Mouse (Mus musculus): Measurements from ENCODE around the gene Cd72. TPM values are rescaled to one million over a fixed set of nuclear protein-coding genes. Genes with fewer than 3 reads are reported as not detected.

Cd72 gene
- total and polyA plus RNA-seq, 3 experiments, result 24.0 to 61.4 (median 55.9) TPM

DNA sequence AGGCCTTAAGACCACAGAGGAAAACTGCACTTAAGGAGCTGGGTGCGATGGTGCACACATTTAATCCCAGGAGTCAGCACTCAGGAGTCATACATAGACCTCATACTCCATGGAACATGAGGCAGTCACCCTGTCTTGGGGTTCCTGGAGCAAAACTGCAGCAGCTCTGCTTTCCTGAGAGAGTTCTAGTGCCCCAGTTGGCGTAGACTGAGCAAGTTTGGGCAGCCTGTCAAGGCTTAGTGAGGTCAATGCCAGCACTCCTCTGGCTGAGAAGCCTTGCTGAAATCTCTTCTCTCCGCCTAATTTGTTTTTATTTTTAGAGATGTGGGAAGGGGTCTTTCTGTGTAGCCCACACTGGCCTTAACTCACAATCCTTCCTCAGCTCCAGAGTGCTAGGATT is 5.9 kb downstream of the Cd72 start:
- no peak for TF ChIP-seq PAX5 (IDR thresholded peaks at IDR 0.05; ENCODE audit: low read length)
- no peak for TF ChIP-seq RCOR1 (conservative IDR thresholded peaks at IDR 0.05; ENCODE audit: low read depth, low read length)
- no peak for TF ChIP-seq MYC (IDR thresholded peaks at IDR 0.05; ENCODE audit: low read depth, low read length)
- no peak for TF ChIP-seq MXI1 (IDR thresholded peaks at IDR 0.05; ENCODE audit: low read depth, low read length)
- TF ChIP-seq KAT2A (IDR thresholded peaks at IDR 0.05; ENCODE audit: insufficient replicate concordance, low read length), result no peak
- no peak for TF ChIP-seq ZMIZ1 (IDR thresholded peaks at IDR 0.05; ENCODE audit: low read depth, low read length)
- TF ChIP-seq SMC3 (IDR thresholded peaks at IDR 0.05; ENCODE audit: low read depth, low read length), result no peak
- no peak for TF ChIP-seq SIN3A (IDR thresholded peaks at IDR 0.05; ENCODE audit: low read length)
- no peak for TF ChIP-seq TCF12 (IDR thresholded peaks at IDR 0.05; ENCODE audit: low read depth, low read length)
- TF ChIP-seq ZC3H11A (IDR thresholded peaks at IDR 0.05; ENCODE audit: low read depth, low read length), result no peak
- no peak for TF ChIP-seq USF1 (IDR thresholded peaks at IDR 0.05; ENCODE audit: low read depth, low read length)
- no peak for TF ChIP-seq E2F4 (IDR thresholded peaks at IDR 0.05; ENCODE audit: insufficient replicate concordance, low read depth, low read length)
- TF ChIP-seq BHLHE40 (IDR thresholded peaks at IDR 0.05; ENCODE audit: low read depth, low read length), result no peak
- TF ChIP-seq HCFC1 (IDR thresholded peaks at IDR 0.05; ENCODE audit: low read depth, low read length), result no peak
- TF ChIP-seq UBTF (IDR thresholded peaks at IDR 0.05; ENCODE audit: low read depth, low read length), result no peak
- TF ChIP-seq JUN (IDR thresholded peaks at IDR 0.05; ENCODE audit: insufficient read depth, low read depth, low read length), result no peak
- TF ChIP-seq ETS1 (conservative IDR thresholded peaks at IDR 0.05; ENCODE audit: low read depth, low read length), result no peak
- H3K4me2 ChIP-seq (ENCODE audit: insufficient read depth, low read depth, poor library complexity, severe bottlenecking), result no peak overlapping the region
- H3K27me3 ChIP-seq (replicated peaks), result peaks cover 2% of the 10 kb centered on the region
- dilution Hi-C loops (cut with MboI; ENCODE audit: extremely low pct_ligation_motif_present, extremely low pct_unique_long_range_greater_than_20kb, low sequenced_read_pairs) (no loop called here), in situ Hi-C loops (cut with MboI; ENCODE audit: low pct_ligation_motif_present, low pct_unique_long_range_greater_than_20kb, low sequenced_read_pairs) (no loop called here)
- peaks cover 10 to 80% of the 10 kb centered on the region in 2 experiments for H3K36me3 ChIP-seq (replicated peaks in 1 of 2; ENCODE audit: control insufficient read depth in 1 of 2, insufficient read depth in 1 of 2, low read length in 1 of 2)
- DNase-seq (ENCODE audit: extremely low read depth), result no peak
- peaks cover 10 to 27% of the 10 kb centered on the region in 2 experiments for H3K4me1 ChIP-seq (ENCODE audit: control insufficient read depth in 1 of 2, insufficient read depth in 2 of 2)
- H3K27ac ChIP-seq (ENCODE audit: insufficient read depth, low read depth), result no peak overlapping the region
- no peaks in the 10 kb centered on the region for H3K79me2 ChIP-seq (replicated peaks; ENCODE audit: control insufficient read depth, extremely low read depth, insufficient read depth, poor library complexity, severe bottlenecking)
- peaks cover 9% of the 10 kb centered on the region for H3K9me3 ChIP-seq (replicated peaks; ENCODE audit: low read length)
- no peak overlapping the region for H3K4me3 ChIP-seq (replicated peaks in 1 of 3; ENCODE audit: low read depth in 2 of 3, low read length in 2 of 3, poor library complexity in 1 of 3)
- no peak overlapping the region for H3K9ac ChIP-seq (ENCODE audit: insufficient read depth, low read depth)

DNA sequence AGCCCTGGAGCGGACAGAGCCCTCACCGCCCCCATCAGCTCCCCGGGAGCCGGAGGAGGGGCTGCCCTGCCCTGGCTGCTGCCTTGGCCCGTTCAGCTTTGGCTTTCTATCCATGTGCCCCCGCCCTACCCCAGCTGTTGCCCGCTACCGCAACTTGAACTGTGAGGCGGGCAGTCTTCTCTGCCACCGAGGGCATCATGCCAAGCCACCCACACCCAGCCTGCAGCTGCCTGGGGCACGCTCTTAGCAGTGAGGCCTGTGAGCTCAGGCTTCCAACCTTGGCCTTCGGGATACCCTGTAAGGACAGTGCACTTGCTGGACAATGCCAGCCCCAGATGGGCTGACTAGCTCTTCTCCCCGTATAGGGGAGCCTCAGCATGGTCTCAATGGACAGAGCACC is 7.2 kb downstream of the Cd72 start:
- H3K27ac ChIP-seq (ENCODE audit: insufficient read depth, low read depth), result no peak overlapping the region
- H3K9me3 ChIP-seq (replicated peaks; ENCODE audit: low read length), result peaks cover 9% of the 10 kb centered on the region
- H3K9ac ChIP-seq (ENCODE audit: insufficient read depth, low read depth), result no peak overlapping the region
- peaks cover 4 to 16% of the 10 kb centered on the region in 2 experiments; a peak in 3 of 4 replicates for H3K4me1 ChIP-seq (ENCODE audit: control insufficient read depth in 1 of 2, insufficient read depth in 2 of 2)
- peaks cover 10 to 74% of the 10 kb centered on the region in 2 experiments for H3K36me3 ChIP-seq (replicated peaks in 1 of 2; ENCODE audit: control insufficient read depth in 1 of 2, insufficient read depth in 1 of 2, low read length in 1 of 2)
- H3K4me2 ChIP-seq (ENCODE audit: insufficient read depth, low read depth, poor library complexity, severe bottlenecking), result no peak overlapping the region
- H3K27me3 ChIP-seq (replicated peaks), result peaks cover 3% of the 10 kb centered on the region
- dilution Hi-C loops (cut with MboI; ENCODE audit: extremely low pct_ligation_motif_present, extremely low pct_unique_long_range_greater_than_20kb, low sequenced_read_pairs), result no loop called here
- TF ChIP-seq JUN (IDR thresholded peaks at IDR 0.05; ENCODE audit: insufficient read depth, low read depth, low read length) (no peak), EP300 (IDR thresholded peaks at IDR 0.05; ENCODE audit: low read length) (no peak), PAX5 (IDR thresholded peaks at IDR 0.05; ENCODE audit: low read length) (no peak), CTCF (conservative IDR thresholded peaks at IDR 0.05 in 1 of 2, IDR thresholded peaks at IDR 0.05 in 1 of 2; ENCODE audit: low read depth in 2 of 2, low read length in 2 of 2) (no peak), SMC3 (IDR thresholded peaks at IDR 0.05; ENCODE audit: low read depth, low read length) (no peak), MAFK (IDR thresholded peaks at IDR 0.05; ENCODE audit: insufficient replicate concordance, low read length) (no peak), MAX (IDR thresholded peaks at IDR 0.05; ENCODE audit: low read length) (no peak), NRF1 (IDR thresholded peaks at IDR 0.05; ENCODE audit: low read depth, low read length) (no peak), MEF2A (IDR thresholded peaks at IDR 0.05; ENCODE audit: borderline replicate concordance, low read depth, low read length) (no peak), NELFE (IDR thresholded peaks at IDR 0.05; ENCODE audit: low read depth, low read length) (no peak), POLR2AphosphoS2 (IDR thresholded peaks at IDR 0.05; ENCODE audit: low read depth, low read length) (no peak), HCFC1 (IDR thresholded peaks at IDR 0.05; ENCODE audit: low read depth, low read length) (no peak), POLR2A (IDR thresholded peaks at IDR 0.05; ENCODE audit: low read depth, low read length) (no peak), TBP (conservative IDR thresholded peaks at IDR 0.05; ENCODE audit: low read depth, low read length) (no peak), RCOR1 (conservative IDR thresholded peaks at IDR 0.05; ENCODE audit: low read depth, low read length) (no peak), GABPA (IDR thresholded peaks at IDR 0.05; ENCODE audit: insufficient replicate concordance, low read depth, low read length) (no peak), UBTF (IDR thresholded peaks at IDR 0.05; ENCODE audit: low read depth, low read length) (no peak), ELF1 (IDR thresholded peaks at IDR 0.05; ENCODE audit: low read depth, low read length) (no peak)
- H3K79me2 ChIP-seq (replicated peaks; ENCODE audit: control insufficient read depth, extremely low read depth, insufficient read depth, poor library complexity, severe bottlenecking), result no peaks in the 10 kb centered on the region
- no peak for DNase-seq (ENCODE audit: extremely low read depth)
- in situ Hi-C loops (cut with MboI; ENCODE audit: low pct_ligation_motif_present, low pct_unique_long_range_greater_than_20kb, low sequenced_read_pairs), result no loop called here
- H3K4me3 ChIP-seq (replicated peaks in 1 of 3; ENCODE audit: low read depth in 2 of 3, low read length in 2 of 3, poor library complexity in 1 of 3), result no peak overlapping the region
